Mouse (Mus musculus) cortical plate, adult 2 months (tissue): ENCODE measurements around the gene Rbm47.

Source experiments
- CTCF ChIP-seq: fragments of 200-500 bp; IDR thresholded peaks from 2 replicates; pipeline ENCODE4 v1.5.1; 2011; ENCODE audit warnings: mild to moderate bottlenecking, control low read depth, low read length; ENCODE audit not compliant: insufficient read depth; ENCODE audit errors: extremely low read depth
- POLR2A ChIP-seq: fragments of 200-500 bp; IDR thresholded peaks from 2 replicates; pipeline ENCODE4 v1.6.1; 2011; ENCODE audit warnings: mild to moderate bottlenecking, low read length, control low read depth; ENCODE audit not compliant: insufficient read depth; ENCODE audit errors: extremely low read depth

GRCm38 (mm10) chr5:66169099-66169485, 3.8 kb downstream of the Rbm47 start:
- TF ChIP-seq CTCF = no peak
- no peak for TF ChIP-seq POLR2A
